In the genomic region with DNA sequence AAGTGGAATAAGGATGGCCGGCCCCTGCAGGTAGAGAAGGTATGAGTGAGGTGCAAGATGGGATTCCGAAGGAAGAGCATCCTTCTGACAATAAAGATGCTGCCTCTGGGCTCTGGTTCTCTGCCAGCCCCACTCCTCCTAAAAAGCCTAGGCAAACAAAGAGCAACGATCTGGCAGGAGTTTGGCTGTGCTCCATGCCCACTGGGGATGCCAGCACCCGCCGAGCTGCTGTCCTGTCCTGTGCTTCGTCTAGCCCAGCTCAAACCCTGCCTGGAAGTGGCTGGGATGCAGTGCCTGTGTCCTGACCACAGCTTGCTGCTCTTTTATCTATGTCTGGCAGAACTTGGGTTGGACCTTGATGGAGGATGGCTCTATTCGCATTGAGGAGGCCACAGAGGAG, we compare ENCODE assay signal across 24 mouse cellular contexts. TPM values are rescaled to one million over a fixed set of nuclear protein-coding genes. Genes with fewer than 3 reads are reported as not detected.
DNase-seq lines count a peak whose midpoint lies in the region; ATAC-seq lines count a peak whose summit lies in the region.
"Had no signal": no experiment of that assay in that cellular context is flagged by ENCODE, and none has a peak within 500 bp of the region (broad histone marks: within the 10 kb centered on the region; RNA-seq: fewer than 3 reads in every experiment).

No protein-coding gene starts in this region.

- peaks cover 29% of the 10 kb centered on the region for H3K36me3 ChIP-seq in hindbrain, embryonic 16.5 days (ENCODE audit: control insufficient read depth, insufficient read depth, low read length)
- peaks cover 79% of the 10 kb centered on the region for H3K36me3 ChIP-seq in hindbrain, embryonic 13.5 days
- H3K36me3 ChIP-seq in neural tube, embryonic 14.5 days (ENCODE audit: control insufficient read depth, insufficient read depth, low read length) = peaks cover 29% of the 10 kb centered on the region
- H3K36me3 ChIP-seq: limb, embryonic 10.5 days; stomach, embryonic 15.5 days had no signal

- no peak overlapping the region for H3K4me2 ChIP-seq in hindbrain, embryonic 16.5 days (ENCODE audit: low read length)
- no peak overlapping the region for H3K4me2 ChIP-seq in hindbrain, embryonic 13.5 days
- no peak overlapping the region for H3K4me2 ChIP-seq in neural tube, embryonic 14.5 days (ENCODE audit: low read depth, low read length)
- H3K4me2 ChIP-seq: heart, embryonic 13.5 days; neural tube, embryonic 12.5 days; stomach, embryonic 15.5 days had no signal

- H3K9ac ChIP-seq in hindbrain, embryonic 16.5 days (ENCODE audit: low read depth, low read length) = no peak overlapping the region
- H3K9ac ChIP-seq in hindbrain, embryonic 13.5 days = no peak overlapping the region
- no peak overlapping the region for H3K9ac ChIP-seq in neural tube, embryonic 14.5 days (replicated peaks; ENCODE audit: low read depth, low read length)
- H3K9ac ChIP-seq: heart, embryonic 13.5 days; liver, postnatal 0 days; neural tube, embryonic 12.5 days; stomach, embryonic 15.5 days had no signal

- H3K27ac ChIP-seq in hindbrain, embryonic 16.5 days (ENCODE audit: low read depth, low read length) = no peak overlapping the region
- no peak overlapping the region for H3K27ac ChIP-seq in hindbrain, embryonic 13.5 days
- no peak overlapping the region for H3K27ac ChIP-seq in neural tube, embryonic 14.5 days (ENCODE audit: low read depth, low read length)
- H3K27ac ChIP-seq: heart, embryonic 13.5 days; limb, embryonic 10.5 days; neural tube, embryonic 12.5 days; stomach, embryonic 15.5 days had no signal

- 49% methylated on average over 7 of the region's 7 CpGs for WGBS in hindbrain, embryonic 16.5 days
- 63% methylated on average over 7 of the region's 7 CpGs for WGBS in hindbrain, embryonic 13.5 days
- 52% methylated on average over 7 of the region's 7 CpGs for WGBS in neural tube, embryonic 14.5 days

- H3K4me3 ChIP-seq in hindbrain, embryonic 16.5 days (ENCODE audit: low read length) = no peak overlapping the region
- no peak overlapping the region for H3K4me3 ChIP-seq in hindbrain, embryonic 13.5 days
- no peak overlapping the region for H3K4me3 ChIP-seq in neural tube, embryonic 14.5 days (ENCODE audit: low read depth, low read length)
- H3K4me3 ChIP-seq: heart, embryonic 13.5 days; left cerebral cortex, adult 2 months; limb, embryonic 10.5 days; neural tube, embryonic 12.5 days; stomach, embryonic 15.5 days had no signal

- no peaks in the 10 kb centered on the region for H3K27me3 ChIP-seq in hindbrain, embryonic 16.5 days (replicated peaks; ENCODE audit: control insufficient read depth, insufficient read depth, low read length)
- H3K27me3 ChIP-seq in hindbrain, embryonic 13.5 days = peaks cover 15% of the 10 kb centered on the region
- H3K27me3 ChIP-seq in neural tube, embryonic 14.5 days (ENCODE audit: control insufficient read depth, insufficient read depth, low read length) = no peaks in the 10 kb centered on the region
- H3K27me3 ChIP-seq: heart, embryonic 13.5 days; neural tube, embryonic 12.5 days; stomach, embryonic 15.5 days had no signal

- ATAC-seq in cerebellum, adult (ENCODE audit: insufficient number of reproducible peaks, low FRiP score, low TSS enrichment) = no peak
- ATAC-seq in hindbrain, embryonic 16.5 days = peak; percentile 34
- no peak; the same call in 1 of the 2 replicates for ATAC-seq in hindbrain, embryonic 13.5 days (ENCODE audit: low FRiP score)
- peak; percentile 52; the same call in 1 of the 2 replicates for ATAC-seq in neural tube, embryonic 14.5 days (ENCODE audit: low read depth)
- no peak for ATAC-seq in megakaryocyte-erythroid progenitor cell, adult 5-6 weeks (replicated peaks; ENCODE audit: low FRiP score, low TSS enrichment, poor library complexity, severe bottlenecking)
- ATAC-seq: activated CD4-positive, CD25-positive, alpha-beta regulatory T cell, adult 4 months; liver, postnatal 0 days had no signal

- peak; percentile 60 for DNase-seq in cerebellum, adult 11 months
- DNase-seq in neural tube, embryonic 10.5 days (ENCODE audit: extremely low spot score, low spot score) = no peak
- peak; percentile 59 to 62 for DNase-seq in cerebellum, postnatal 36 days
- DNase-seq: adrenal gland, postnatal 10 days; gastrocnemius, postnatal 10 days; heart, adult 11 months; kidney, adult 9 months; kidney, postnatal 25 days; liver, postnatal 0 days; lung, postnatal 10 days; right cerebral cortex, postnatal 25 days; thymus, adult 18-20 months had no signal

- H3K9me3 ChIP-seq in hindbrain, embryonic 16.5 days (ENCODE audit: control insufficient read depth, low read length) = no peaks in the 10 kb centered on the region
- H3K9me3 ChIP-seq in hindbrain, embryonic 13.5 days = no peaks in the 10 kb centered on the region
- H3K9me3 ChIP-seq in neural tube, embryonic 14.5 days (ENCODE audit: control insufficient read depth, low read length) = no peaks in the 10 kb centered on the region
- H3K9me3 ChIP-seq: heart, embryonic 13.5 days; limb, embryonic 10.5 days; neural tube, embryonic 12.5 days; stomach, embryonic 15.5 days had no signal

- no peaks in the 10 kb centered on the region for H3K4me1 ChIP-seq in hindbrain, embryonic 16.5 days (ENCODE audit: control insufficient read depth, insufficient read depth, low read depth, low read length)
- peaks cover 21% of the 10 kb centered on the region for H3K4me1 ChIP-seq in hindbrain, embryonic 13.5 days (replicated peaks)
- H3K4me1 ChIP-seq in neural tube, embryonic 14.5 days (ENCODE audit: control insufficient read depth, insufficient read depth, low read length) = 0 out of 2 replicates have a peak, but pooled peaks cover 5% of the 10 kb centered on the region
- H3K4me1 ChIP-seq: heart, embryonic 13.5 days; limb, embryonic 10.5 days; stomach, embryonic 15.5 days had no signal

RNA-seq across cellular contexts. Expression of a gene that starts 23.3 kb away (rescaled TPM):
- polyA plus RNA-seq in hindbrain, embryonic 16.5 days (2015; fragmentation: Nextera tagmentation; extraction: Ambion mirVana) = 25.6 and 26.8 TPM in 2 replicates
- 14.7 and 15.6 TPM in 2 replicates for polyA plus RNA-seq in hindbrain, embryonic 13.5 days (2015; fragmentation: Nextera tagmentation; extraction: Ambion mirVana)
- 15.3 and 19.1 TPM in 2 replicates for polyA plus RNA-seq in neural tube, embryonic 14.5 days (2014; fragmentation: Nextera tagmentation; extraction: Ambion mirVana)
- total RNA-seq in megakaryocyte-erythroid progenitor cell, adult 5-6 weeks (2014; fragmentation: Nextera tagmentation) = not detected in 2 replicates
- not detected in 2 replicates for total RNA-seq in megakaryocyte-erythroid progenitor cell, adult 5-6 weeks (2017)
- polyA plus RNA-seq: liver, adult 2 months had no signal

Comparison
In these comparisons a context has a peak if more than half of its experiments do, and no peak if none do; other contexts are left out.
1. ATAC-seq: peak in hindbrain, embryonic 16.5 days (single experiment) and neural tube, embryonic 14.5 days (single experiment); none in cerebellum, adult (single experiment), hindbrain, embryonic 13.5 days (single experiment) and megakaryocyte-erythroid progenitor cell, adult 5-6 weeks (single experiment).